Mouse (Mus musculus) T-helper 2 cell (primary cell): ENCODE measurements around the gene 4933405L10Rik.

ENCODE experiments used
- in situ Hi-C: fragments of 300-600 bp; cut with MboI, MseI; formaldehyde crosslinking; loops from one replicate; pipeline ENCODE4 v1.15.1; 2025; ENCODE audit warnings: high pct_unique_total_duplicates

The 4933405L10Rik gene

GRCm38 (mm10) chr8:105707498-105708403 lies at the start of gene 4933405L10Rik, which contains the start of gene Enkd1:
Gene 4933405L10Rik (plus strand): TSS chr8:105707655.
Gene Enkd1 (minus strand): TSS chr8:105708210.
- in situ Hi-C loops: loop anchor here (5.0 kb wide), 1 partner anchor 230 kb away; the partner anchor contains the start of gene Psmb10

DNA sequence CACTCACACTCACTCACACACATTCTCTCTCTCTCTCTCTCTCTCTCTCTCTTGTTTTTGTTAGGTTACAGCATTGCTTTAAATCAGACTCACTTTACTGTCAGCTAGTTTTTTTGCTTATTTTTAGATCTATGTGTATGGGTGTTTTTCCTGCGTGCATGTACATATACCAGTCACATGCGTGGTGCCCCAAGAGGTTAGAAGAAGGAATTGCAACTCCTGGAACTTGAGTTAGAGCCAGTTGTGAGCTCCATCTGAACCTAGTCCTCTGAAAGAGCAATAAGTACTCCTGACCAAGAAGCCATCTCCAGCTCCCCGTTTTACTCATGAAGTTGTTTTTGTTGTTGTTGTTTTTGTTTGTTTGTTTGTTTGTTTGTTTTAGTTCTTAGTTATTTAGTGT lies 46.3 kb upstream of the 4933405L10Rik start:
- in situ Hi-C loops: loop anchor here (25.0 kb wide), 1 partner anchor 1251 kb away; no protein-coding TSS in a partner anchor

DNA sequence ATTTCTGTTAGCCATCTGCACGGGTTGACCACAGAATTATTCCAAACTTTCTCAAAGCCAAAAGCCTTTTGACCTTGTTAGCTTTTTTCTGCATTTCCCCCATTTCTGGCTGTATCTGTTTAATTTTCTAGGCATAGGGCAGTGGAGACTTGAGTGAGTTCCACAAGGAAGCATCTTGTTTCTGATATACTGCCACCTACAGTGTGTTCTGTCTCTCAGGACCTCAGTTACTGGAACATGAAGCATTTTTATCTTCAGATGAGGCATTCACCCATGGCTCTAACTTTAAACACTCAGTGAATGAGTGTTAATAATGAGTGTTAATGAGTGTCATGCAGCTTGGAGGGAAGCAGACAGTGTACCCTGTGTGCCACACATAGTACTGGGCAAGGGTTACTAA lies 29.6 kb upstream of the 4933405L10Rik start:
- in situ Hi-C loops: no loop called here

GRCm38 (mm10) chr8:105685325-105685724 lies 22.1 kb upstream of the 4933405L10Rik start:
- in situ Hi-C loops: loop anchor here (5.0 kb wide), 2 partner anchors 58 to 83 kb away; no protein-coding TSS in a partner anchor

DNA sequence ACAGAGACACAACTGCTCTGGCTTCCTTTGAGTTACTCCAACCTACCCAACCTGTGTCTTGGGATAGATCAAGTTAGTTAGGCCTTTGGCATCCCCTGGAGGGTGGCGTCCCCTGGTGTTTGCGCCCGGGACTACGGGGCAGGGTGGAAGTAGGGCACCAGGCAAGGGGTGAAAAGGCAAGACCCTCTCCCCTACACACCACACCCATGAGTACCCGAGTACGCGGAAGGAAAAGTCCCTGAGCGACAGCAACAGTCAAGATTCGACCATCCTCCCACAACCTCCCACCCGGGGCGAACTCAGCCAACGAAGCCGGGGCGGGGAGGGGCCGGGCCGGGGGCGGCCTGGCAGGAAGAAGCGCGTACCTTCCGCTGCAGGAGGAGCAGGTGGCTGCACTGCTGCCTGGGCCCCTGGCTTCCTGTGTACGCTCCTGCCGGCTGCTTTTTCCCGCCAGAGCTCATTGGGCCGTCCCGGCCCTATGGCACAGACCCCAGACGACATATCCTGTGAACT lies 21.6 kb upstream of the 4933405L10Rik start, which contains the start of gene Carmil2:
TSS of gene Carmil2 (plus strand) at position 479 of the 513 bp plus-strand sequence.
- in situ Hi-C loops: loop anchor here (5.0 kb wide), 2 partner anchors 59 to 84 kb away; no protein-coding TSS in a partner anchor

- in situ Hi-C loops: loop anchor here (5.0 kb wide), 2 partner anchors 59 to 84 kb away; no protein-coding TSS in a partner anchor
Observed at GRCm38 (mm10) chr8:105686551-105686950, 20.9 kb upstream of the 4933405L10Rik start.

DNA sequence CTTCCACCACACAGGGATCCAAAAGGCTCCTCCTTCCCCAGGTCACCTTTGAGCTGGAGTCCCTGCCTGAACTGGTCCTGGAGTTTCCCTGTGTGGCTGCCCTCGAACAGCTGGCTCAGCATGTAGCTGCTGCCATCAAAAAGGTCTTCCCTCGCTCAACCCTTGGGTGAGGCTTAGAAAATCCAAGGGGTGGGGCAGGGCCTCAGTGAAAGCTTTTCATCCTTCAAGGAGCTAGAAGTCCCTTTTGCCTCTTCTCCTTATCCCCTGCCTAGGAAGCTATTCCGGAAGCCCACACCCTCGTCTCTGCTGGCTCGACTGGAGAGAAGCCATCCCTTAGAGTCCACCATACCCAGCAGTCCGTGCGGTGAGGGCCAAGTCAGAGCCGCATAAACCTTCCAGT lies 19.9 kb upstream of the 4933405L10Rik start:
- in situ Hi-C loops: loop anchor here (5.0 kb wide), 2 partner anchors 60 to 85 kb away; no protein-coding TSS in a partner anchor

DNA sequence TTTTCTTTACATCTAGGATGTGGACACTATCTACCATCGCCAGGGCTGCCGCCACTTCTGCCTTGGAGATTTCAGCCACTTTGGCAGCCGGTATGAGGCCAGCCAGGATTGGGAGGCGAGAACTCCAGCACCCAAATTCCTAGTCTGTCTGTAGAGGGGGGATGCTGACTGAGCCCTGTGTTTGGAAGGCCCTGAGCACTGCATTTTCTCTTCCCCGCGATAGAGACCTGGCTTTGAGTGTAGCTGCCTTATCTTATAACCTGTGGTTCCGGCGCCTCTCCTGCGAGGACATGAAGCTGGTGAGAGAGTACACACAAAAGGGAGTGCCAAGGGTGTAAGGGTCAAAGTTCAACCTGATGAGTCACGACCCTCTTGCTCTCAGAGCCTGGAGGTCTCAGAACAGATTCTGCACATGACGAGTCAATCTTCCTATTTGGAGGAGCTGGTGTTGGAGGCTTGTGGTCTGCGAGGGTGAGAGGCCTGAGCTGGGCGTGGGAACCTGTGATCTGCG lies 19.2 kb upstream of the 4933405L10Rik start:
- in situ Hi-C loops: loop anchor here (5.0 kb wide), 2 partner anchors 61 to 86 kb away; no protein-coding TSS in a partner anchor

- in situ Hi-C loops: loop anchor here (5.0 kb wide), 2 partner anchors 62 to 87 kb away; no protein-coding TSS in a partner anchor
Observed at GRCm38 (mm10) chr8:105689256-105689982, 18.0 kb upstream of the 4933405L10Rik start.

DNA sequence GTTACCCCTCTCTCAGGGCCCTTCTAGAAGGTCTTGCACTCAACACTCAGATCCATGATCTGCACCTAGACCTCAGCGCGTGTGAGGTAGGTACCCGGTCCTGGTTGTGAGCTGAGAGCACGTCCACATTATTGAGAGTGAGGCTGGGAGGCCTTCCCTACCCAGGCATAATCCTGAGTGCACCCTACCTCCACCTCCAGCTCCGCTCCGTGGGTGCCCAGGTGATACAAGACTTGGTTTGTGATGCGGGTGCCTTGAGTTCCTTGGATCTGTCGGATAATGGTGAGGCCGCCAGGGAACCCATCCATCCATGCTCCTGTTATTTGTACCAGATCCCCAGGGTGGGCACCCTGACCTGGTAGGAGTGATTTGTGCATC lies 17.5 kb upstream of the 4933405L10Rik start:
- in situ Hi-C loops: loop anchor here (5.0 kb wide), 2 partner anchors 63 to 88 kb away; no protein-coding TSS in a partner anchor

GRCm38 (mm10) chr8:105690978-105691377 lies 16.5 kb upstream of the 4933405L10Rik start:
- in situ Hi-C loops: no loop called here

DNA sequence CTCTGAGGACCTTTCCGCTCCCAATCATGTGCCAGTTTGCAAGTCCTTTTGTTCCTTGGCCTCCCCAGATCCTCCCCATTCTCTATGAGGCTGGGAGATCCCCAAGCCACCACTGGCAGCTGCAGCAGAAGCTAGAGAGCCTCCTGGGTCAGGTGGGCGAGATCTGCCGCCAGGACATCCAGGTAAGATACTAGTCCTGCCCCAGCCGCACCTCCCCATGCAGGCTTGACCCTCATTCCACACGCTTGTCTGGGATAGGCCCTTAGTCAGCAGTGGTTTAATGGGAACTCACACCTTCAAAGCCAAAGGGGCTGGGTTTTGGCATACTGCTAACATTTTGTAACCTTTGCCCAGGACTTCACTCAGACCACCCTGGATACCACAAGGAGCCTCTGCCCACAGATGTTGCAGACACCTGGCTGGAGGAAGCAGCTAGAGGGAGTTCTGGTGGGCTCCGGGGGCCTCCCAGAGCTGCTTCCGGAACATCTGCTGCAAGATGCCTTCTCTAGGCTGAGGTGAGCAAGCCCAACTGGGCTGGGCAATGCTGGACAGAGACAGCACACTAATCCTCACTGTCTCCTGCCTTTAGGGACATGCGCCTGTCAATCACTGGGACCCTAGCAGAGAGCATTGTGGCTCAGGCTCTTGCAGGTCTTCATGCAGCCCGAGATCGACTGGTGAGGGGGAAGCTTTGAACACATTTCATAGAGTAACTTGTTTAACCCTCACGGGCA lies 14.8 kb upstream of the 4933405L10Rik start:
- in situ Hi-C loops: no loop called here

DNA sequence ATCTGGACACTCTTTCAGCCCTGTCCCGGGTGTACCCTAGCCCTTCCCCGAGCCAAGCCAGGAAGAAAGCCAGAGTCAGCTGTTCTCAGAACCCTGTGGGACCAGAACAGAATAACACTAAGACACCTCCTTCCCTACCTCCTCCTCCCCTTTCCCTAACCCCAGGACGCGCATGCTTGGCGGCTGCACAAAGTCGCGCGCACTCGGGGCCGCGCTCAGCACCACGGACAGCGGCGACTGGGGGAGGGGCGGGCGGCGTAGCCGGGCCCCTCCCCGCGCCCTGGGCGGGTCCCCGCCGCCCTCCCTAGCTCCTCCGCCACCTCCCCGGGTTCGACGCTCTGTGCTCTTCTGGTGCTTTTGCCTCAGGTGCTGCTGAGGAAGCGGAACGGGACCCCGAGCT lies 13.8 kb upstream of the 4933405L10Rik start:
- in situ Hi-C loops: no loop called here

- in situ Hi-C loops: no loop called here
Observed at GRCm38 (mm10) chr8:105694051-105694799, 13.2 kb upstream of the 4933405L10Rik start.

- in situ Hi-C loops: no loop called here
Observed at GRCm38 (mm10) chr8:105695080-105695780, 12.2 kb upstream of the 4933405L10Rik start.

DNA sequence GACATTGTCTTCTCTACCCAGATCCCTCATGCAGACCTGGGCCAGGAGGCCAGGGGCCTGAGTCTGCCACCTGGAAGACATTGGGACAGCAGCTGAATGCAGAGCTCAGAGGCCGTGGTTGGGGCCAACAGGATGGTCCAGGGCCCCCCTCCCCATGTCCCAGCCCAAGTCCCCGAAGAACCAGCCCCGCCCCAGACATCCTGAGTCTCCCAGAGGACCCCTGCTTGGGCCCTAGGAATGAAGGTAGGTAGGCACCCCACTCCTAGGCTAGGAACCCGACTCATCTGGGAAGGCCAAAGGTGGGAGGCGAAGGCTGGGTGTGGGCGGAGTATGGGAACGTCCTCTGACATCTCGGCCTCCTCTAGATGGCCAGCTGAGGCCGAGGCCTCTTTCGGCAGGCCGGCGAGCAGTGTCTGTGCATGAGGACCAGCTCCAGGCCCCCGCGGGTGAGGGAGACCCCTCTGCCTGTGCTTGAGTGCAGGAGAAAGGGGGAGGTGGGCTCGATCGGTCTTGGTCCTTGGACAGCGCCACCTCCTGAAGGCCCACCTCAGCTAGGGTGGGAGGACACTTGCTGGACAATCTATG lies 10.2 kb upstream of the 4933405L10Rik start:
- in situ Hi-C loops: no loop called here

DNA sequence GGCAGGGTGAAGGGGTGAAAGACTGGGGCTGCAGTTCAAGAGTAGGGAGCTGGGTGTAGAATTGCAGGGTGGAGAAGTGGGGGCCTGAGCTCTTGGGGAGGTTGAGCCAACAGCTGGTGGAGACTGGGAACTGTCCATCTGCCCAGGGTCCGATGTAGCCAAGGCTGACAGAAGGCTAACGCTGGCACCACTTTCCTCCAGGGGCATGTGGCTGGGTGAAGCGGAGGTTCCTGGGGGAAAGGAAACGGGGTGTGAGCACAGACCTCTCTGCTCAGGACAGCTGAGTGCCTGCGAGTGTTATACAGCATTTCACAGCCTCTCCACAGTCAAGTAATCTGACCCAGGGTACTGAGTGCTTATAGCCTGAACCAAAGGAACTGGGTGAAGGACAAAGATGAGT lies 8.7 kb upstream of the 4933405L10Rik start:
- in situ Hi-C loops: no loop called here

DNA sequence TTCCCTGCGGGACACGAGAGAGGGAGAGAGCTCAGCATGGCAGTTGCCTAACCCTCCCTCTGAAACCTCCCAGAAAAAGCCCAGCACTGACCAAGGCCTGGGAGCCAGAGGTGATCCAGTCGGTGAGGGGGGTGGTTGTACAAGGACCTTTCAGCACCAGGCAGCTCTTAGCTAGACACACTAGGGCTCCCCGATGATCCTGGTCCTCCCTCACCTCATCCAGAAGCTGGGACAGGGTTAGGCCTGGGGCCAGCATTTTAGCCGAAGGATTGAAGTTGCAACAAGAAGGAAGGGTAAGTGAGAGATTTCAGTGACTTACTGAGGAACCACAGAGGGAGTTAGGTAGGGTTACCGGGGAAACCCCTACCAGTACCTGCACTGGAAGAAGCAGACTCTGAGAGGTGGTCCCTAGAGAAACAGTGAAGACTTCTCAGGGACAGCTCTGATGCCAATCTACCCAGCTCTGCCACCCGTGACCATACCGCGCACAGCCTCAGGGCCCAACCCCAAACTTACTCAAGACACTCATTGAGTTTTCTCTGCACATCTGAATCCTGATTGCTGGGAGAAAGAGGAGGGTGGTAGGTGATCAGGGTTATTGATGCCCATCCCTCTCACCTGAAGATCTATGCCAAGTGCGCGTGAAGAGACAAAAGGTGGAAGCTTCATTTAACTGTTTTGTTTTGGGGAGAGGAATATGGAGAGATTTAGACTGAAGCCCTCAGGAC lies 7.8 kb upstream of the 4933405L10Rik start:
- in situ Hi-C loops: no loop called here
